Mouse (Mus musculus): ENCODE results near the gene Nme8.

GRCm38 (mm10) chr13:19700733-19701442, 3.3 kb upstream of the Nme8 start:
- TF ChIP-seq POLR2A (IDR thresholded peaks at IDR 0.05; ENCODE audit: extremely low read depth, insufficient read depth, low read length) (no peak), CTCF (IDR thresholded peaks at IDR 0.05; ENCODE audit: low read depth, low read length) (no peak)

Measured in liver, adult 2 months (tissue).